Mouse (Mus musculus) A20 (cell line): ENCODE data around the gene Celf2.

Experiments
- DNase-seq: peaks from one replicate; pipeline ENCODE4 v3.0.0-alpha.2; 2011; ENCODE audit warnings: low read depth, low spot score

Celf2 gene

GRCm38 (mm10) chr2:6603880-6604279 is 905.5 kb downstream of the Celf2 start:
- DNase-seq, result no peak

- DNase-seq, result no peak
Observed at GRCm38 (mm10) chr2:6602163-6602562, 907.2 kb downstream of the Celf2 start.

GRCm38 (mm10) chr2:6598879-6599167 is 910.5 kb downstream of the Celf2 start:
- DNase-seq, result no peak

GRCm38 (mm10) chr2:6598124-6598878 is 911.1 kb downstream of the Celf2 start:
- peak; percentile 45 for DNase-seq

GRCm38 (mm10) chr2:6594736-6595135 is 914.6 kb downstream of the Celf2 start:
- no peak for DNase-seq

- no peak for DNase-seq
Observed at GRCm38 (mm10) chr2:6594160-6594559, 915.2 kb downstream of the Celf2 start.

GRCm38 (mm10) chr2:6593739-6594138 is 915.6 kb downstream of the Celf2 start:
- DNase-seq, result no peak

- DNase-seq, result no peak
Observed at GRCm38 (mm10) chr2:6586122-6586681, 923.2 kb downstream of the Celf2 start.

GRCm38 (mm10) chr2:6585069-6585754 is 924.2 kb downstream of the Celf2 start:
- no peak for DNase-seq

GRCm38 (mm10) chr2:6582711-6583110 is 926.7 kb downstream of the Celf2 start:
- DNase-seq, result peak; percentile 35

GRCm38 (mm10) chr2:6580066-6580465 is 929.3 kb downstream of the Celf2 start:
- DNase-seq, result peak; percentile 73

GRCm38 (mm10) chr2:6575316-6575715 is 934.0 kb downstream of the Celf2 start:
- DNase-seq, result peak; percentile 40

GRCm38 (mm10) chr2:6573640-6574039 is 935.7 kb downstream of the Celf2 start:
- DNase-seq, result no peak

GRCm38 (mm10) chr2:6572976-6573375 is 936.4 kb downstream of the Celf2 start:
- DNase-seq, result no peak

- no peak for DNase-seq
Observed at GRCm38 (mm10) chr2:6569040-6569542, 940.3 kb downstream of the Celf2 start.

GRCm38 (mm10) chr2:6565175-6565574 is 944.2 kb downstream of the Celf2 start:
- DNase-seq, result no peak

GRCm38 (mm10) chr2:6561337-6561736 is 948.0 kb downstream of the Celf2 start:
- no peak for DNase-seq

GRCm38 (mm10) chr2:6560802-6561201 is 948.6 kb downstream of the Celf2 start:
- peak; percentile 40 for DNase-seq

- peak; percentile 54 for DNase-seq
Observed at GRCm38 (mm10) chr2:6559581-6559980, 949.8 kb downstream of the Celf2 start.

- no peak for DNase-seq
Observed at GRCm38 (mm10) chr2:6558303-6559254, 950.8 kb downstream of the Celf2 start.

- no peak for DNase-seq
Observed at GRCm38 (mm10) chr2:6557749-6558148, 951.6 kb downstream of the Celf2 start.

GRCm38 (mm10) chr2:6556913-6557312 is 952.5 kb downstream of the Celf2 start:
- peak; percentile 64 for DNase-seq
